Mouse (Mus musculus) 3134 (cell line): ENCODE results near the gene Zbtb7a.
"Not testable (repeated sequence)": the region's sequence is repeated elsewhere in the genome, so short reads cannot be mapped to it uniquely, and the experiment has no call there.

Source experiments
- DNase-seq: peaks from one replicate; pipeline ENCODE4 v3.0.0-alpha.2; 2011; ENCODE audit warnings: low spot score; ENCODE audit not compliant: insufficient read length; ENCODE audit errors: extremely low read depth

The Zbtb7a gene

GRCm38 (mm10) chr10:81168087-81168431, 33.0 kb downstream of the Zbtb7a start:
- DNase-seq, result no peak

- DNase-seq, result peak; percentile 70
Measured at GRCm38 (mm10) chr10:81168521-81169244, 33.7 kb downstream of the Zbtb7a start.

GRCm38 (mm10) chr10:81169411-81169900, 34.4 kb downstream of the Zbtb7a start:
- DNase-seq, result not testable (repeated sequence)

GRCm38 (mm10) chr10:81173132-81173531, 38.1 kb downstream of the Zbtb7a start:
- peak; percentile 88 for DNase-seq

- DNase-seq, result peak; percentile 74
Measured at GRCm38 (mm10) chr10:81174617-81175344, 39.8 kb downstream of the Zbtb7a start.

- DNase-seq, result not testable (repeated sequence)
Measured at GRCm38 (mm10) chr10:81175345-81175701, 40.3 kb downstream of the Zbtb7a start.

GRCm38 (mm10) chr10:81175936-81176465, 41.0 kb downstream of the Zbtb7a start:
- DNase-seq, result no peak

GRCm38 (mm10) chr10:81176466-81177271, 41.6 kb downstream of the Zbtb7a start, which contains the start of gene Eef2:
Gene Eef2, plus strand, starts transcription at chr10:81176631.
- peak; percentile 97 for DNase-seq

GRCm38 (mm10) chr10:81177491-81177925, 42.5 kb downstream of the Zbtb7a start:
- peak; percentile 63 for DNase-seq

GRCm38 (mm10) chr10:81177958-81178712, 43.1 kb downstream of the Zbtb7a start:
- DNase-seq, result no peak

- no peak for DNase-seq
Measured at GRCm38 (mm10) chr10:81178927-81179326, 43.9 kb downstream of the Zbtb7a start.

GRCm38 (mm10) chr10:81179451-81180342, 44.7 kb downstream of the Zbtb7a start:
- no peak for DNase-seq

GRCm38 (mm10) chr10:81180946-81181345, 45.9 kb downstream of the Zbtb7a start:
- no peak for DNase-seq

GRCm38 (mm10) chr10:81181860-81182259, 46.8 kb downstream of the Zbtb7a start:
- not testable (repeated sequence) for DNase-seq

GRCm38 (mm10) chr10:81182336-81183333, 47.6 kb downstream of the Zbtb7a start, which contains the start of gene Dapk3:
Gene Dapk3, plus strand, starts transcription at chr10:81183005.
- peak; percentile 96 for DNase-seq

- DNase-seq, result no peak
Measured at GRCm38 (mm10) chr10:81183805-81184204, 48.8 kb downstream of the Zbtb7a start, which contains the start of gene 4930442H23Rik. Gene 4930442H23Rik, minus strand, starts transcription at chr10:81183849.

GRCm38 (mm10) chr10:81184765-81185164, 49.7 kb downstream of the Zbtb7a start:
- no peak for DNase-seq

- no peak for DNase-seq
Measured at GRCm38 (mm10) chr10:81187161-81187560, 52.1 kb downstream of the Zbtb7a start.
